Mouse (Mus musculus) kidney, postnatal 0 days (tissue): ENCODE measurements at regions not wholly inside any gene's neighbourhood (a gene's known extent, or its start where the extent isn't known, plus 50 kb on each side); places are given as distances from the start of the nearest gene placed in this dataset.

Source experiments
- ATAC-seq: fragments of 200-750 bp; cut with Nextera tagmentation; replicated peaks from 2 replicates; pipeline ENCODE4 v1.8.0; 2017; ENCODE audit warnings: low read depth, moderate number of reproducible peaks, moderate TSS enrichment, moderate library complexity; ENCODE audit not compliant: low FRiP score
- DNase-seq: peaks from one replicate; pipeline ENCODE4 v3.0.0-alpha.2; 2016; ENCODE audit warnings: low spot score
- H3K27ac ChIP-seq: fragments of 300-500 bp; sonication (generic); 2 replicates; pipeline ENCODE4 v1.5.1; 2014; ENCODE audit warnings: mild to moderate bottlenecking
- H3K27me3 ChIP-seq: fragments of 300-500 bp; sonication (generic); 2 replicates; pipeline ENCODE4 v1.6.1; 2014; ENCODE audit warnings: low read length, mixed read lengths; ENCODE audit not compliant: insufficient read depth
- H3K36me3 ChIP-seq: fragments of 300-500 bp; sonication (generic); 2 replicates; pipeline ENCODE4 v1.6.1; 2014; ENCODE audit warnings: low read length, mixed read lengths; ENCODE audit not compliant: insufficient read depth
- H3K4me1 ChIP-seq: fragments of 300-500 bp; sonication (generic); replicated peaks from 2 replicates; pipeline ENCODE4 v1.6.1; 2014; ENCODE audit warnings: antibody characterized with exemption, low read length, mixed read lengths; ENCODE audit not compliant: insufficient read depth
- H3K4me2 ChIP-seq: fragments of 300-500 bp; sonication (generic); 2 replicates; pipeline ENCODE4 v1.6.1; 2014; ENCODE audit warnings: mild to moderate bottlenecking, low read length, moderate library complexity, mixed read lengths
- H3K4me3 ChIP-seq: fragments of 300-500 bp; sonication (generic); replicated peaks from 2 replicates; pipeline ENCODE4 v1.5.1; 2014; ENCODE audit warnings: low read depth, low read length
- H3K9ac ChIP-seq: fragments of 300-500 bp; sonication (generic); 2 replicates; pipeline ENCODE4 v1.6.1; 2014; ENCODE audit warnings: low read depth, low read length
- H3K9me3 ChIP-seq: fragments of 300-500 bp; sonication (generic); replicated peaks from 2 replicates; pipeline ENCODE4 v1.6.1; 2016; ENCODE audit warnings: low read length, inconsistent platforms, mixed read lengths
- CTCF ChIP-seq: IDR thresholded peaks from 2 replicates; pipeline ENCODE4 v1.5.1; 2016; ENCODE audit warnings: antibody characterized with exemption, low read depth, mild to moderate bottlenecking, moderate library complexity
- WGBS: fragments of 180-500 bp; shearing (Covaris S2); extraction: QIAGEN DNeasy Blood & Tissue Kit; methylation state at CpG from one replicate; pipeline ENCODE4 v1.1.7; 2014; 5-methylcytosine and 5-hydroxymethylcytosine counted together

DNA sequence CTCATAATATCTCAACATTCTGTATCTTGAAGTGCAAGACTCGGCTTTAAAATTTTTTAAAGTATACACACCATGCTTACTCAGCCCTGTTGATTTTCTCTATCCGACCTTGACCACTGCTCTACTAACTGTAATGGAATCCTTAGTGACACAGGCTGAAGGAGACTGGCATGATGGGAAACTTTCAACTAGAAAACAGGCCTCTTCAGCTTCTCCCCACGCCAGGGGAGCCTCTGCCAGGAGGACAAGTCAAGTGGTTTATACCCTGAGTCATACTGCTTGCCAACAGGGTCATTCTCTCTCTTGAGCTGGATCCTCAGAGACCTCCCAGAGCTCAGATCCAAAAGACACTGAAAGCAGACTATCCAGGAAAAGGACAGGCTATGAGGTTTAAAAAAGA, 245.7 kb downstream of the Ptprc start:
- ATAC-seq (no peak), DNase-seq (no peak)
- Histone ChIP-seq H3K36me3 (0 out of 2 replicates have a peak, but pooled peaks cover 8% of the 10 kb centered on the region), H3K4me3 (no peak overlapping the region), H3K9ac (no peak overlapping the region), H3K27me3 (no peaks in the 10 kb centered on the region), H3K4me2 (no peak overlapping the region), H3K27ac (no peak overlapping the region), H3K4me1 (peaks cover 4% of the 10 kb centered on the region; the same call in 1 of the 2 replicates), H3K9me3 (no peaks in the 10 kb centered on the region)
- TF ChIP-seq CTCF, result no peak
- 79% methylated on average over 3 of the region's 3 CpGs for WGBS

DNA sequence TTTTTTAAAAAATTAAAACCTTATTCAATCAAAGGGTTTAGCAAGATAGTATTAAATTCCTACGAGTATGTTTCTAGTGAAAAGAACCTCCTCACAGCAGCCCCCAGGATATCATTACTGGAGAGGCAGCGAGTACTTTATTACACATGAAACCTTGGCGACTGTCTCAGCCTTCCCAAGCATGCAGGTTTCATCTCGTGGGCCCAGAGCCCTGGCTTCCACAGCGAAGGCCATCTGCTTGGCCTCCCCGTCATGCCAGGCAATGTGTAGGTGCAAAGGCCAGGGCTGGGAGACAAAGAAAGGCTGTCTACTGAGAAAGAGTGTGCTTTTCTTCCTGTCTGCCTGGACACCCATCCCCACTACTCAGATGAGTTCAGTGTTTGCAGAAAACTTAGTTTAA, 247.0 kb downstream of the Ptprc start:
- Histone ChIP-seq H3K27ac (peak overlapping the region; percentile 62; the same call in 1 of the 2 replicates), H3K9ac (no peak overlapping the region), H3K9me3 (no peaks in the 10 kb centered on the region), H3K36me3 (0 out of 2 replicates have a peak, but pooled peaks cover 3% of the 10 kb centered on the region), H3K27me3 (no peaks in the 10 kb centered on the region), H3K4me3 (no peak overlapping the region), H3K4me2 (peak overlapping the region; percentile 48; the same call in 1 of the 2 replicates), H3K4me1 (peaks cover 4% of the 10 kb centered on the region; the same call in 1 of the 2 replicates)
- 33% methylated on average over 6 of the region's 6 CpGs for WGBS
- peak; percentile 38 for DNase-seq
- ATAC-seq, result 0 out of 2 replicates have a peak, but pooled peaks have one; percentile 36
- TF ChIP-seq CTCF, result no peak

DNA sequence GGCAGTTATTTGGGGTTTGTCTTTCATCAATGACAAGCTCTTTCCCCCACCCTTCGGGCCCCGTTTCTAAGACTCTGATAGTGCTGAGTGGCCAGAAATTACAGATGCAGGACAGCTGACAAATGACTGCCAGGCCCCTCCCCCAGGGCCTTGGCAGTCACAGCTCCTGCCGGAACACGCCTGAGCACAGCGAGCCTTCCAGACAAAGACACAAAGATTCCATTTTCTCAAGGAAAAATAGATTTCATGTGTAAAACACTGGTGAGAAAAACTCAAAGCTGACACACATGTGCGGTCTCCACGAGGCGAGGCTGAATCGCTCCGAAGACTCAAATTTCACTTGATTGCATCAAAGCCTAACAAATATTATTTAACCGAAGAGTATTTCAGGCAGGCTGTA, 247.6 kb downstream of the Ptprc start:
- H3K4me1 ChIP-seq, result peaks cover 4% of the 10 kb centered on the region; the same call in 1 of the 2 replicates
- no peak for TF ChIP-seq CTCF
- H3K4me2 ChIP-seq, result peak overlapping the region; percentile 48
- no peaks in the 10 kb centered on the region for H3K27me3 ChIP-seq
- no peaks in the 10 kb centered on the region for H3K9me3 ChIP-seq
- peak overlapping the region; percentile 62; the same call in 1 of the 2 replicates for H3K27ac ChIP-seq
- peak; percentile 77 for DNase-seq
- H3K4me3 ChIP-seq, result no peak overlapping the region
- 0 out of 2 replicates have a peak, but pooled peaks cover 3% of the 10 kb centered on the region for H3K36me3 ChIP-seq
- 13% methylated on average over 11 of the region's 11 CpGs for WGBS
- H3K9ac ChIP-seq, result no peak overlapping the region; the same call in 1 of the 2 replicates
- peak; percentile 79 for ATAC-seq

DNA sequence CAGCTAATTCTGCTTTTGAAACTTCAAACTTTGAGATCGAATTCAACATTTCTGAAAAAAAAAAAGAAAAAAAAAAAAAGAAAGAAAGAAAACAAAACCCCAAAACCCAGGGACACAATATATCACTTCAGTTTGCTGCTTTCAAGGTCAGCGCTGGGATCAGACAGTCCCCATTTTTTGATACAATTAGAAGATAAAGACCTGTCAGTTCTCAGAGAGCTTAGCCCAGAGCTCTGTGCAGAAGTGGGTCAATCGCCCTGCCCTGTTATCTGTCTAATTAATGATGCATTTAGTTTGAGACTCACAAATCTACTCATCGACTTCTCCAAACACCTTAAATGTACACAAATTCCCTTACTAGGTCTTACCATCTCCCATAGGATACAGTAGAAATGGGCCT, 249.2 kb downstream of the Ptprc start:
- no peak overlapping the region for H3K9ac ChIP-seq
- 49% methylated on average over 4 of the region's 4 CpGs for WGBS

DNA sequence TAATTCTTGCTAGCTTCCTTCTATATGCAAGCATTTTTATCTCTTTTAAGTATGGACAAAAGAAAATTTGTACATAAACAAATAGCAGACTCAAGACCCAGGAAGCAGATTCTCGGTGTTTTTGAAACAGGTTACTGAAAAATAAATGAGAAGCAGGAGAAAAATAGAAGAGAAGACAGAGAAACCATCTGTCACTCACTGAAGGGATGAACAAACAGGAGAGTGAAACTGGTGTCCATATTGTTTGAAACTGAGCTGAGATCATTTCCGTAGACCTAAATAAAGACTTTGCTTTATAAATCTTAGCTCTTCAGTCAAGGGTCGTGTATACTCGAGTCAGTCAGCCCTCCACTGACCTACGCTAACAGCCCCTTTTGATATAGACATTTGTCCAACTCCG, 251.4 kb downstream of the Ptprc start:
- H3K27me3 ChIP-seq, result no peaks in the 10 kb centered on the region
- no peak overlapping the region for H3K4me3 ChIP-seq
- no peaks in the 10 kb centered on the region for H3K36me3 ChIP-seq
- TF ChIP-seq CTCF, result no peak
- peaks cover 4% of the 10 kb centered on the region; the same call in 1 of the 2 replicates for H3K4me1 ChIP-seq
- H3K9me3 ChIP-seq, result no peaks in the 10 kb centered on the region
- ATAC-seq (no peak), DNase-seq (no peak)
- H3K27ac ChIP-seq, result no peak overlapping the region
- H3K4me2 ChIP-seq, result no peak overlapping the region
- no peak overlapping the region for H3K9ac ChIP-seq
- 78% methylated on average over 6 of the region's 6 CpGs for WGBS

More for the DNA sequence above, 249.2 kb downstream of the Ptprc start:
- H3K36me3 ChIP-seq, result no peaks in the 10 kb centered on the region
- H3K9me3 ChIP-seq, result no peaks in the 10 kb centered on the region
- no peak for ATAC-seq
- peaks cover 4% of the 10 kb centered on the region; the same call in 1 of the 2 replicates for H3K4me1 ChIP-seq
- no peak for TF ChIP-seq CTCF
- H3K4me3 ChIP-seq, result no peak overlapping the region
- no peak for DNase-seq
- H3K27me3 ChIP-seq, result no peaks in the 10 kb centered on the region
- H3K4me2 ChIP-seq, result no peak overlapping the region
- H3K27ac ChIP-seq, result no peak overlapping the region

DNA sequence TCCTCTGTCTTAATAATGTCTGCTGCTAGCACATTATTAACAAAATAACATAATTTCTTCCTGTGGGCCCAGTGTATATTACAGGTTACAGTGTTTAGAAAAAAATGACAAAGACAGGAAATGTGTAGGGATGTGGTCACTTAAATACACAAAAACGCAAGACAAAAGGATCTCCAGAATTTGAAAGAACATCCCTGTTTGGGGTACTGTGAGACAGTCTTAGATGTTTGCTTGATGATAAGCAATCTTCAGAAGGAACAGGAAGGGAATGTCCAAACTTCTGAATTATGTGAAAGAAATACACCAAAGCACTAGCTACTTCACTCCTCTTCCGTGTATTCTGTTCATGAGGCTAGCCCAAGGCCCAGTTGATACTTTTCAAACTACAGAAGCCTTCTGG, 251.8 kb downstream of the Ptprc start:
- no peak overlapping the region for H3K27ac ChIP-seq
- H3K36me3 ChIP-seq, result no peaks in the 10 kb centered on the region
- no peak overlapping the region for H3K4me2 ChIP-seq
- ATAC-seq (no peak), DNase-seq (no peak)
- no peak for TF ChIP-seq CTCF
- H3K9me3 ChIP-seq, result no peaks in the 10 kb centered on the region
- no peak overlapping the region for H3K9ac ChIP-seq
- H3K27me3 ChIP-seq, result no peaks in the 10 kb centered on the region
- 73% methylated on average over 2 of the region's 2 CpGs for WGBS
- peaks cover 3% of the 10 kb centered on the region; the same call in 1 of the 2 replicates for H3K4me1 ChIP-seq
- H3K4me3 ChIP-seq, result no peak overlapping the region

DNA sequence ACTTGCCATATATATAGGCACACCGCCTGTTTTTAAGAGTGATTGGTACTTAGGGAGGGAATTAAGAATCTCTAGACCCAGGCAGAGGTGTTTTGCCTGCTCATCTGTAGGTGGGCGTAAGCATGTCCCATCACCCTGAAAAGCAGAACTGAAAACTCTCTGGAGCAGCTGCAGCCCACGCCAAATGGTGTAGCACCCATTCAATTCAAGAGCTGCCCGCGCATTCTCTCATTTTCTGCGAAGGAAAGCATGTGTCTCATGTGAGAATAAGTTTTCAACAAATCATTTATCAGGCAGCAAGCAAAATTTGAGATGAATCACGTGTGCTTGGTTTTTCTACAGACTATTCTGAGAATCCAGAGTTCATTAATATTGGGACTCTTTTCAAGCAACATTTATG, 252.7 kb downstream of the Ptprc start:
- Histone ChIP-seq H3K27me3 (no peaks in the 10 kb centered on the region), H3K4me1 (no peaks in the 10 kb centered on the region), H3K9me3 (no peaks in the 10 kb centered on the region), H3K4me2 (no peak overlapping the region), H3K4me3 (no peak overlapping the region), H3K27ac (no peak overlapping the region), H3K9ac (no peak overlapping the region), H3K36me3 (no peaks in the 10 kb centered on the region)
- no peak for ATAC-seq
- 90% methylated on average over 7 of the region's 7 CpGs for WGBS
- TF ChIP-seq CTCF, result no peak
- DNase-seq, result no peak
